Mouse (Mus musculus) stomach, postnatal 0 days (tissue): ENCODE data around the gene Trib3.

Experiments used
- CTCF ChIP-seq: IDR thresholded peaks from 2 replicates; pipeline ENCODE4 v1.5.1; 2016; ENCODE audit warnings: antibody characterized with exemption, low read depth, mild to moderate bottlenecking, moderate library complexity
- EP300 ChIP-seq: optimal IDR thresholded peaks from 2 replicates; pipeline ENCODE3; 2016; ENCODE audit warnings: antibody characterized with exemption

DNA sequence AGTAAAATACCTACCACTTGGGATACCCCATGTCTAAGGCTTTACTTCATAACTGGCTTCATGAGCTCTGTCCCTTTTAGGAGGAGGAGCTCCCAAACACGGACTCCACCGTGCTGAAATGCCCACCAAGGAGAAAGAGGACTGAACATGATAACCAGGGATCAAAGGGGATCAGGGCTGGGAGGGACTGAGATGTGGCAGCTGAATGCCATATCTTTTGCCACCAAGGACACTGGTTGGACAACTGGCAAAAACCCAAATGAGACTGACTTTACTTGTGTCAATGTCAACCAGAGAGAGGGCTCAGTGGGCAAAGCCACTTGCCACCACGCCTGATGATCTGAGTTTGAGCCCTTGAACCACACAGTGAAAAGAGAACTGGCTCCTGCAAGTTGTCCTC is 19.0 kb downstream of the Trib3 start:
- TF ChIP-seq CTCF: no peak
- no peak for TF ChIP-seq EP300
